Mouse (Mus musculus) small intestine, adult 2 months (tissue): ENCODE data around the gene Cluh.

Experiments
- CTCF ChIP-seq: fragments of 200-500 bp; IDR thresholded peaks from 2 replicates; pipeline ENCODE4 v1.5.1; 2012; ENCODE audit warnings: low read depth, mild to moderate bottlenecking, control low read depth, inconsistent platforms, low read length, moderate library complexity, mixed read lengths; ENCODE audit not compliant: insufficient replicate concordance, insufficient read length; ENCODE audit errors: extremely low read depth
- POLR2A ChIP-seq: fragments of 200-500 bp; IDR thresholded peaks from 2 replicates; pipeline ENCODE4 v1.6.1; 2012; ENCODE audit warnings: low read depth, mild to moderate bottlenecking, control low read depth, inconsistent platforms, low read length, moderate library complexity

DNA sequence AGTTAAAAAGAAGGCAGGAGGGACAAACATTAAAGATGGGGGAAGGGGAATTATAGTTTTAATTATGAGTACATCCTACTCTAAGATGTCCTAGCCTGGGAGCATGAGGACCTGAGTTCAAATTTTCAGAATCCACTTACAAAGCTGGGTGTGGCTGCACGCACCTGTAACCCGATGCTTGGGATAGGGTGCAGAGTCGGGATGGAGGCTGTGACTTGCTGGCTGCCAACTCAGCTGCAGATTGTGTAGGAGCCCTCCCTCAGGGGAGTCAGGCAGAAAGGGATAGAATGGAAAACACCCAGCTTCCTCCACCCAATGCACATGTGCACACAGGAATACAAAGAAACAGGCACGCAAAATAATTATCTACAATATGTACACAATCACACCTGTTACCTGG lies 35.9 kb upstream of the Cluh start:
- TF ChIP-seq CTCF, result no peak
- no peak for TF ChIP-seq POLR2A
